10 mouse cellular contexts compared by ENCODE assay signal in the genomic region with DNA sequence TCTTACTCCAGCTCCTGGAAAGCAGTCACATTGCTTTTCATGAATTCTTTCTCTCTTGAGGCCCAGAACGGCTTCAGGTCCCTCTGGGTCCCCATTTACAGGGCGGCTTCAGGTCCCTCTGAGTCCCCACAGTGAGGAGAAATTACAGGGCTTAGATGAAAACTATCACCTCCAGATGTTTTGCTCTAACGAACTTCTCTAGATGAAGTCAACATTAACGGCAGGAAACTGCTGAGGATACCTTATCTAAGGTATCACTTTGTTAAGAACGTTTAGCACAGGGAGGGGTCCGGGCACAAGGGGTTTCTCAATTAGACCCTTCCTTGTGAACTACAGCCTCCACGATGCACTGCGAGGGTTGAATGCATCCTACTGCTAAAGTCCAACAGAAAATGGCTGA. TPM values are rescaled to one million over a fixed set of nuclear protein-coding genes. Genes with fewer than 3 reads are reported as not detected.
DNase-seq lines count a peak whose midpoint lies in the region; ATAC-seq and TF ChIP-seq lines count a peak whose summit lies in the region.
"Had no signal": no experiment of that assay in that cellular context is flagged by ENCODE, and none has a peak within 500 bp of the region (broad histone marks: within the 10 kb centered on the region; RNA-seq: fewer than 3 reads in every experiment).

No protein-coding gene starts in this region.

- H3K36me3 ChIP-seq in hindbrain, embryonic 10.5 days, result no peaks in the 10 kb centered on the region
- no peaks in the 10 kb centered on the region for H3K36me3 ChIP-seq in hindbrain, embryonic 16.5 days (ENCODE audit: control insufficient read depth, insufficient read depth, low read length)
- H3K36me3 ChIP-seq in MEL (ENCODE audit: control insufficient read depth in 1 of 2, insufficient read depth in 2 of 2, low read length in 2 of 2), result peaks cover 0 to 26% of the 10 kb centered on the region in 2 experiments; a peak in 3 of 4 replicates
- H3K36me3 ChIP-seq in hindbrain, embryonic 13.5 days, result no peaks in the 10 kb centered on the region
- H3K36me3 ChIP-seq in macrophage (ENCODE audit: inconsistent target), result no peaks in the 10 kb centered on the region

- intact Hi-C loops in left cerebral cortex, adult 2 months (cut with DNase I), result loop anchor here (5.0 kb wide), 2 partner anchors 49 to 64 kb away; a partner anchor contains a TSS

- TF ChIP-seq RAD21 in MEL (IDR thresholded peaks at IDR 0.05; ENCODE audit: low read depth, low read length), result no peak

- TF ChIP-seq CTCF in MEL (IDR thresholded peaks at IDR 0.05 in 2 of 3, conservative IDR thresholded peaks at IDR 0.05 in 1 of 3; ENCODE audit: control insufficient read depth in 1 of 3, insufficient read depth in 1 of 3, low read depth in 2 of 3, low read length in 3 of 3, poor library complexity in 1 of 3, severe bottlenecking in 1 of 3), result no peak
- no peak for TF ChIP-seq CTCF in left cerebral cortex, adult 2 months (IDR thresholded peaks at IDR 0.05)

- no peaks in the 10 kb centered on the region for H3K27me3 ChIP-seq in hindbrain, embryonic 10.5 days (ENCODE audit: insufficient read depth, poor library complexity, severe bottlenecking)
- H3K27me3 ChIP-seq in hindbrain, embryonic 16.5 days (replicated peaks; ENCODE audit: control insufficient read depth, insufficient read depth, low read length), result no peaks in the 10 kb centered on the region
- no peaks in the 10 kb centered on the region for H3K27me3 ChIP-seq in MEL (ENCODE audit: control insufficient read depth in 1 of 2, insufficient read depth in 2 of 2, low read length in 2 of 2)
- no peaks in the 10 kb centered on the region for H3K27me3 ChIP-seq in hindbrain, embryonic 13.5 days

- H3K4me1 ChIP-seq in hindbrain, embryonic 10.5 days (replicated peaks), result peaks cover 38% of the 10 kb centered on the region
- H3K4me1 ChIP-seq in hindbrain, embryonic 16.5 days (ENCODE audit: control insufficient read depth, insufficient read depth, low read depth, low read length), result peaks cover 11% of the 10 kb centered on the region
- peaks cover 7 to 9% of the 10 kb centered on the region in 2 experiments; a peak in 3 of 4 replicates for H3K4me1 ChIP-seq in MEL (ENCODE audit: control insufficient read depth in 1 of 2, insufficient read depth in 2 of 2, low read length in 2 of 2)
- peaks cover 32% of the 10 kb centered on the region for H3K4me1 ChIP-seq in hindbrain, embryonic 13.5 days (replicated peaks)

- no peak for DNase-seq in hindbrain, embryonic 10.5 days (ENCODE audit: low spot score)
- peak; percentile 84 for DNase-seq in MEL (ENCODE audit: low read depth, low spot score)
- no peak for DNase-seq in urinary bladder, adult 2 months (ENCODE audit: low spot score)
- no peak for DNase-seq in urinary bladder, postnatal 25 days (ENCODE audit: low spot score)
- DNase-seq in left cerebral cortex, adult 2 months (ENCODE audit: extremely low spot score in 1 of 2, low spot score in 2 of 2), result no peak
- DNase-seq: cerebellum, adult 11-12 months; gastrocnemius, postnatal 14 days had no signal

- H3K4me2 ChIP-seq in hindbrain, embryonic 16.5 days (ENCODE audit: low read length), result no peak overlapping the region
- H3K4me2 ChIP-seq in hindbrain, embryonic 13.5 days, result peak overlapping the region; percentile 90

- H3K27ac ChIP-seq in hindbrain, embryonic 10.5 days, result no peak overlapping the region
- H3K27ac ChIP-seq in hindbrain, embryonic 16.5 days (ENCODE audit: low read depth, low read length), result no peak overlapping the region
- H3K27ac ChIP-seq in MEL (ENCODE audit: control insufficient read depth, low read depth, low read length) (peak overlapping the region; percentile 90), macrophage (no peak overlapping the region)
- H3K27ac ChIP-seq in hindbrain, embryonic 13.5 days, result 0 out of 2 replicates have a peak overlapping the region, but pooled peaks have one; percentile 96
- H3K27ac ChIP-seq in left cerebral cortex, adult 2 months, result no peak overlapping the region

- peak overlapping the region; percentile 93 for H3K4me3 ChIP-seq in hindbrain, embryonic 10.5 days
- H3K4me3 ChIP-seq in hindbrain, embryonic 16.5 days (ENCODE audit: low read length), result no peak overlapping the region
- H3K4me3 ChIP-seq in MEL (ENCODE audit: control insufficient read depth in 1 of 2, insufficient read depth in 1 of 2, low read depth in 2 of 2, low read length in 2 of 2), result peak overlapping the region; percentile 44 to 55
- no peak overlapping the region for H3K4me3 ChIP-seq in hindbrain, embryonic 13.5 days
- peak overlapping the region; percentile 67; the same call in 1 of the 2 replicates for H3K4me3 ChIP-seq in macrophage (ENCODE audit: inconsistent target)
- H3K4me3 ChIP-seq in left cerebral cortex, adult 2 months, result no peak overlapping the region

- H3K79me2 ChIP-seq in MEL (ENCODE audit: control insufficient read depth, insufficient read depth, low read length, poor library complexity) (peaks cover 33% of the 10 kb centered on the region), macrophage (ENCODE audit: inconsistent target) (peaks cover 33% of the 10 kb centered on the region; the same call in 1 of the 2 replicates)

- peak; percentile 90 to 97 for TF ChIP-seq EP300 in MEL (IDR thresholded peaks at IDR 0.05; ENCODE audit: low read depth in 1 of 2, low read length in 2 of 2)

- H3K9me3 ChIP-seq in hindbrain, embryonic 10.5 days, result no peaks in the 10 kb centered on the region
- no peaks in the 10 kb centered on the region for H3K9me3 ChIP-seq in hindbrain, embryonic 16.5 days (ENCODE audit: control insufficient read depth, low read length)
- H3K9me3 ChIP-seq in MEL (replicated peaks; ENCODE audit: insufficient read depth, low read length), result no peaks in the 10 kb centered on the region
- H3K9me3 ChIP-seq in hindbrain, embryonic 13.5 days, result no peaks in the 10 kb centered on the region

- ATAC-seq in hindbrain, embryonic 16.5 days, result no peak
- no peak for ATAC-seq in hindbrain, embryonic 13.5 days (ENCODE audit: low FRiP score)

- peak in 1 of 2 experiments; percentile 56; a peak in 2 of 4 replicates for TF ChIP-seq POLR2A in MEL (IDR thresholded peaks at IDR 0.05; ENCODE audit: control insufficient read depth in 1 of 2, insufficient read depth in 1 of 2, low read depth in 1 of 2, low read length in 2 of 2, poor library complexity in 1 of 2)

- 88% methylated on average over 8 of the region's 8 CpGs for WGBS in hindbrain, embryonic 10.5 days
- 95% methylated on average over 8 of the region's 8 CpGs for WGBS in hindbrain, embryonic 16.5 days
- 89% methylated on average over 8 of the region's 8 CpGs for WGBS in hindbrain, embryonic 13.5 days
- WGBS in macrophage (ENCODE audit: missing documents), result 80% methylated on average over 8 of the region's 8 CpGs

- no peak overlapping the region for H3K9ac ChIP-seq in hindbrain, embryonic 16.5 days (ENCODE audit: low read depth, low read length)
- peak overlapping the region; percentile 86 for H3K9ac ChIP-seq in MEL (ENCODE audit: control insufficient read depth, low read depth, low read length, poor library complexity, severe bottlenecking)
- H3K9ac ChIP-seq in hindbrain, embryonic 13.5 days, result no peak overlapping the region

TF ChIP-seq in MEL, 35 proteins besides CTCF, POLR2A, EP300 and RAD21 (continues in another document):
- TF ChIP-seq GATA1 (IDR thresholded peaks at IDR 0.05; ENCODE audit: low read depth, low read length) (peak; percentile 76), E2F4 (IDR thresholded peaks at IDR 0.05; ENCODE audit: borderline replicate concordance, low read depth, low read length) (0 out of 2 replicates have a peak, but pooled peaks have one; percentile 38), USF1 (IDR thresholded peaks at IDR 0.05; ENCODE audit: low read depth, low read length) (no peak), TBP (IDR thresholded peaks at IDR 0.05; ENCODE audit: low read depth, low read length) (peak; percentile 52), NELFE (IDR thresholded peaks at IDR 0.05; ENCODE audit: low read depth, low read length) (peak; percentile 63), KAT2A (conservative IDR thresholded peaks at IDR 0.05; ENCODE audit: low read depth, low read length) (no peak; the same call in 1 of the 2 replicates), CHD1 (IDR thresholded peaks at IDR 0.05; ENCODE audit: low read depth, low read length) (no peak), MYB (IDR thresholded peaks at IDR 0.05; ENCODE audit: low read depth, low read length) (peak; percentile 97)

RNA-seq across cellular contexts. Expression of a gene that starts 1.1 kb away (rescaled TPM):
- polyA plus RNA-seq in hindbrain, embryonic 10.5 days (2016; fragmentation: Nextera tagmentation; extraction: Ambion mirVana), result 8.2 and 8.4 TPM in 2 replicates
- polyA plus RNA-seq in hindbrain, embryonic 16.5 days (2015; fragmentation: Nextera tagmentation; extraction: Ambion mirVana), result 6.5 and 9.3 TPM in 2 replicates
- total RNA-seq in MEL (2012; rRNA removed), result 7.1 and 7.7 TPM in 2 replicates
- polyA plus RNA-seq in MEL (2012; ENCODE audit: insufficient read depth in 1 of 2, insufficient read length in 2 of 2, low read depth in 1 of 2, low replicate concordance in 2 of 2, missing spikeins in 1 of 2) (10 to 100 TPM in 1 of 2 experiments, not detected in 1; 11.6 TPM), macrophage (2018) (7.1 to 10.2 TPM (median 9.5 TPM) in 3 replicates)
- polyA plus RNA-seq in hindbrain, embryonic 13.5 days (2015; fragmentation: Nextera tagmentation; extraction: Ambion mirVana), result 6.9 and 9.8 TPM in 2 replicates
- total RNA-seq in macrophage (2018; cell fraction: chromatin; rRNA removed), result 10 to 100 TPM in 21 of 26 experiments, 1 to 10 TPM in 5; 3.4 to 50.0 (median 28.1) TPM
- total RNA-seq in macrophage (2018; cell fraction: cytosol; rRNA removed), result 10 to 100 TPM in 3 of 26 experiments, 1 to 10 TPM in 23; 4.6 to 11.1 (median 7.9) TPM
- total RNA-seq in macrophage (2018; cell fraction: nucleus; rRNA removed), result 10 to 100 TPM in 18 of 26 experiments, 1 to 10 TPM in 8; 2.9 to 36.3 (median 20.0) TPM
- 4.1 and 5.1 TPM in 2 replicates for polyA plus RNA-seq in urinary bladder, adult 2 months (2012; rRNA removed)
- total RNA-seq in left cerebral cortex, adult 2 months (2021), result 1 to 10 TPM; 4.6 to 6.1 TPM

RNA-seq across cellular contexts. Expression of a gene that starts 1.2 kb away (rescaled TPM):
- 130 and 144 TPM in 2 replicates for polyA plus RNA-seq in hindbrain, embryonic 10.5 days (2016; fragmentation: Nextera tagmentation; extraction: Ambion mirVana)
- polyA plus RNA-seq in hindbrain, embryonic 16.5 days (2015; fragmentation: Nextera tagmentation; extraction: Ambion mirVana), result 213 and 225 TPM in 2 replicates
- 185 and 187 TPM in 2 replicates for total RNA-seq in MEL (2012; rRNA removed)
- polyA plus RNA-seq in MEL (2012; ENCODE audit: insufficient read depth in 1 of 2, insufficient read length in 2 of 2, low read depth in 1 of 2, low replicate concordance in 2 of 2, missing spikeins in 1 of 2) (100 to 1,000 TPM in 1 of 2 experiments, 10 to 100 TPM in 1; 74.7 to 157 TPM), macrophage (2018) (28.5 to 32.4 TPM (median 32.2 TPM) in 3 replicates)
- 203 and 211 TPM in 2 replicates for polyA plus RNA-seq in hindbrain, embryonic 13.5 days (2015; fragmentation: Nextera tagmentation; extraction: Ambion mirVana)
- total RNA-seq in macrophage (2018; cell fraction: chromatin; rRNA removed), result 10 to 100 TPM in 19 of 26 experiments, 1 to 10 TPM in 7; 2.5 to 43.2 (median 15.9) TPM
- 10 to 100 TPM; 20.7 to 72.5 (median 35.0) TPM for total RNA-seq in macrophage (2018; cell fraction: cytosol; rRNA removed)
- 10 to 100 TPM in 21 of 26 experiments, 1 to 10 TPM in 5; 7.2 to 57.9 (median 26.9) TPM for total RNA-seq in macrophage (2018; cell fraction: nucleus; rRNA removed)
- polyA plus RNA-seq in urinary bladder, adult 2 months (2012; rRNA removed), result 15.0 and 15.5 TPM in 2 replicates
- total RNA-seq in left cerebral cortex, adult 2 months (2021), result 10 to 100 TPM; 13.4 to 13.6 TPM

Comparison
In these comparisons a context has a peak if more than half of its experiments do, and no peak if none do; other contexts are left out.
1. H3K27ac ChIP-seq: peak in MEL (single experiment) and hindbrain, embryonic 13.5 days (single experiment); none in hindbrain, embryonic 10.5 days (single experiment), hindbrain, embryonic 16.5 days (single experiment), macrophage (single experiment) and left cerebral cortex, adult 2 months (single experiment).
2. H3K4me3 ChIP-seq: peak in hindbrain, embryonic 10.5 days (single experiment), MEL (2 of 2) and macrophage (single experiment); none in hindbrain, embryonic 16.5 days (single experiment), hindbrain, embryonic 13.5 days (single experiment) and left cerebral cortex, adult 2 months (single experiment).